Mouse (Mus musculus) urinary bladder, postnatal 0 days (tissue): ENCODE results near the gene Blnk. TPM values are rescaled to one million over a fixed set of nuclear protein-coding genes. Genes with fewer than 3 reads are reported as not detected.

Experiments
- microRNA-seq: library from miRNA; unstranded; fragments of <30 nt; microRNA quantifications from one replicate; pipeline ENCODE4, GENCODE M21; 2016
- polyA plus RNA-seq: library from polyadenylated mRNA; unstranded; fragments of >200 nt; fragmentation: Nextera tagmentation; extraction: Ambion mirVana; gene quantifications from 2 replicates; pipeline ENCODE4 v1.2.1, GENCODE M21; 2015

Gene Blnk
- 3.2 and 3.6 TPM in 2 replicates for polyA plus RNA-seq

DNA sequence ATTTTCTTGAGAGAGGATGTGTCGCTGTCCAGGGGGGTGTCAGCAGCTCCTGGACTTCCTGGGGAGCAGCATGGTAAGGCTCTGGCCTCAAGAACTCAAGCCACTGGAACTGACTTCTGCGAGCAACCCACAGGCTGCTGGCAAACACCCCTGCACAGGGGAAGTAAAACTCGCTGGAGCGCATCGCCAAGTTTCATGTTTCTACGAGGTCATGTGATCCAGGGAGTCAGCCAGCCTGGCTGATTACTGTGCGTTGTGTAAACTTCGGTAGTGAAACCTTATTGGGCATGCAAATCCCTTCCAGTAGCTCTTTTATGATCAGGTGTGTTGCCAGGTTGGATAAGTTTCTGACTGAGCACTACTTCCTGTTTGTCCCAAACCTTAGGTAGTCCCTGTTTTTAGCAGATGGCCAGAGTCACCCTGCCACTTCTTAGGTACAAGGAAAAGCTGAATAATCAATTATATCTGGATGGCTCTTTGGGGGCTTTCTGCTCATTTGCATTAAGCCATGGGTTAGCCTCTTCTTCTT, at the start of gene Blnk:
Gene Blnk (minus strand): TSS at position 479 of the 529 bp plus-strand sequence.

DNA sequence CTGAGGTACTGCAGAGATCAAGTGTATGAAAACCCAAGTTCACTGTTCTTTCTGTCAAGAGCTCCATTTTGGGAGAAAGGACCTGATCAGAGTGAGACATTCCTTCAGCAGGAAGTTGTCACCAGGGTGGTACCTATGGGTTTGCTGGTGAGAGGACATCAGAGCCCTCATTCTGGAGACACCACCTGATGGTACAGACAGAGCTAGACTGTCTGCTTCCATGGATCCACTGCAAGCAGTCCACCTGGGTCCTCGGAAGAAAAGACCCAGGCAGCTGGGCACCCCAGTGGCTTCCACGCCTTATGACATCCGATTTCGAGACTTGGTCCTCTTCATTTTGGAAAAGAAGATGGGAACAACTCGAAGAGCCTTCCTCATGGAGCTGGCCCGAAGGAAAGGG, 34.9 kb upstream of the Blnk start, which contains the start of gene Dntt:
Gene Dntt (plus strand): TSS at position 57 of the 400 bp plus-strand sequence.

DNA sequence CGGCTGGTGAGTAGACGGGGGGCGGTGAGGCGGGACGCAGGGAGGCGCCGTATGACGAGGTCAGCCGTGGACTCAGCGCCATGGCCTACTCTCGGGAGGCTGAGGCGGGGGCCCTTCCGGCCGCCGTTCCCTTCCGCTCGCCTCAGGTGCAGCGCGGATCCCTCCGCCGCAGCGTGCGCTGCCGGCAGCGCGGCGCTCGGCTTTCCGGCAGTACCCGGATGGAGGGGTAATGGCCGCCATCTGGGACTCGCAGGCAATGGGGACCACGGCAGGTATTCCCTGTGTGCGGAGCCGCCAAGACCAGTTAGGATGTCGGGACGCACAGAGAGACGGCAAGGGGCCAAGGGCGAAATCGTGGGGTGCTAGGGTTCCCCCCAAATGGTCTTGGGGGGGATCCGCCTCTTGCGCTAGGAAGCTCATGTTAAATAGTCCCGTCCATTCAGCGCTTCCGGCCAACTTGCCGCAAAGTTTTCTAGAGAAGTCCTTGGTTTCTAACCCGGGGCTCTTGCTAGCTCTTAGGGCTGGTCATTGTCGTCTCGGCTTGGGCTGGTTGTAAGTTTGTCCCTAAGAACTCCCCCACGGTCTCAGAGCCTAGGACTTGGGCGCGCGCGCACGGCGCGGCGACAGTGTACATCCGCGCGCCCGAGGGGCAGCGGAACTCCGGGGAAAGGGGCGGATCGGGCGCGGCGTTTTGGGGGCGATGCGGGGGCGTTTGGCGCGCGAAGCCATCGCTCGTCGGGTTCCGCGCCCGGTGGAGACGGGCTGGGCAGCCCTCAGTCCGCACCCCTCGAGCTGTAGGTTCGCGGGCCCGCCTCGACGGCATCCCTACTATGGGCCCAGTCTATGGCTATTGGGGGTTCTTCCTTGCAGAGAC, 99.6 kb downstream of the Blnk start, which contains the start of gene Zfp518a:
Gene Zfp518a (plus strand): TSS at position 187 of the 874 bp plus-strand sequence.

Small RNA genes within 50 kb of the gene (microRNA-seq; reads per million reads assigned to microRNA genes)
- not detected for gene Mir8092

Other genes starting within 250 kb of the Blnk start
- gene Cc2d2b, start 245.8 kb downstream of the Blnk start, polyA plus RNA-seq, result 0.13 and 0.26 TPM in 2 replicates
- gene Ccnj, start 163.3 kb downstream of the Blnk start, polyA plus RNA-seq, result 2.9 and 3.2 TPM in 2 replicates
- gene Zfp518a, start 99.8 kb downstream of the Blnk start, polyA plus RNA-seq, result 5.5 and 5.7 TPM in 2 replicates
- gene Dntt, start 34.7 kb upstream of the Blnk start, polyA plus RNA-seq, result not detected in 2 replicates
- not detected in 2 replicates for gene Opalin, start 82.6 kb upstream of the Blnk start, polyA plus RNA-seq
- gene Tll2, start 212.3 kb upstream of the Blnk start, polyA plus RNA-seq, result not detected in 2 replicates